Mouse (Mus musculus) adrenal gland, postnatal 10 days (tissue): ENCODE measurements at regions not wholly inside any gene's neighbourhood (a gene's known extent, or its start where the extent isn't known, plus 50 kb on each side); places are given as distances from the start of the nearest gene placed in this dataset.
"Not testable (repeated sequence)": the region's sequence is repeated elsewhere in the genome, so short reads cannot be mapped to it uniquely, and the experiment has no call there.

Source experiments
- DNase-seq: peaks from one replicate; pipeline ENCODE4 v3.0.0; 2021; ENCODE audit warnings: mixed read lengths

GRCm38 (mm10) chr17:49278973-49279727 is 149.0 kb upstream of the Mocs1 start:
- DNase-seq: no peak

DNA sequence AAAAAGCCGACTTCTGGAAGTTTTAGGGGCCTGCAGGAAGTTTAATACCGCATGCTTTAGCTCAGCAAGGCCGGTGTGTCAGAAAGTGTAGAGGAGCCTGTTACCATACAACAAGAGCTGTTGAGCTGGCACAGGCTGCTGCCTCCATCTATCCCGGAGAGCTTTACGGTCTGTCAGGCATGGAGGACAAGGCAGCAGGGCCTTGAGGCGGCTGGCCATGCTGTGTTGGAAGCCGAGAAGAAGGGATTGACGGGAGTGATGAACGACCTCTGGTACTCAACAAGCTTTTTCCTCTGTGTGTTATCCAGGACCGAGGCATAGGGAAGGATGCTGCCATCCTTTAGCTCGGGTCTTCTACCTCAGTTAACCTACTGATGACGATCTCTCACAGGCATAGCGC is 146.8 kb upstream of the Mocs1 start:
- no peak for DNase-seq

DNA sequence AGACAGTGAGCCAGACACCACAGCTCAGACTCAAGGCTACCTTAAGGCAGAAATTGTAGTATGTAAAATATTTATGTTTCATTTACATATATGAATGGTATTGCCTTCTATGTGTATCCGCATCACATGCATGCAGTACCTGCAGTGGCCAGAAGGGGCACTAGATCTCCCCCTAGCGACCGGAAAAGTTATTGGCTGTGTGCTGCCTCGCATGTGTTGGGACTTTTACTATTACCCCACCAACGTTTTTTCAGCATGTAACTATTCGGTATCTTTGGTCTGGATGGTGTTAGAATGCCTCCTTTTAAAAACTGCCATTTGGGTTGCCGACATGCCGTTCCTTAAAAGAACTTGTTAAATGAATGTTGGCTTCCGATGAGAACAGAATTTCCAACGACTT is 145.7 kb upstream of the Mocs1 start:
- no peak for DNase-seq

DNA sequence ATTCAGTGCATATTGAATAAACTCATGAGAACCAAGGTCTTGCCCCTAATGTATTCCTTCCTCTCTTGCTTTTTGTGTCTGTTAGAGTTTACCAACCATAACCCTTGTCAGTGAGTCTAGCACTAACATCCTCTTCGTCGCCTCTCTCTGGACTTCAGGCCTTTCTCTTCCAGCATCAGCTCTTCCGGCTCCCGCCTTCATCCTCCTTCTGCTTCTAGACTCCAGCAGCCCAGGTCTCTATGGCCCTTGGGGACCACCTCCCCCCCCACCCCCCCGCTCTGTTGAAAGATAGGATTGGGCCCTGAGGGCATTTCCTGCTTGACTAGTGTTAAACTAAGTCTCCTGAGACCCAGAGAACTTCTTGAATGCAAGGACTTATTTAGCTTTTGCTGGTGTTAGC is 144.7 kb upstream of the Mocs1 start:
- DNase-seq: no peak

GRCm38 (mm10) chr17:49291636-49292035 is 136.5 kb upstream of the Mocs1 start:
- no peak for DNase-seq

DNA sequence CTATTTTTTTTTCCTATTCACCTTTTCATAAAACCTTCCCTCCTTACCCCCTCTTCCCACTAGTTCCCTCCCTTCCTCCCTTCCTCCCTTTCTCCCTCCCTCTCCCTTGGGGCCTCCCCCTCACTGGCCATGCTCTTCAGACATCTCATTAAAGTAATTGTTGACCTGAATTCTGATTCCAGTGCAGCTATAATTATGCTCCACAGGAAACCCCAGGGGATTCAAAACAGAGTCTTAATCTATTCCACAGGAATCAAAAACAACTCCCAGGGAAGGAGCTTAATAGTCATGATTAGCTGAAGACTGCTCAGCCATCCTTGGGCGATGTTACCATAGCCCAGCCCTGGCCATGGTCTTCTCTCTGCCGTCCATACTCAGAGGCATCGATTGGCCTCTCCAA is 123.7 kb upstream of the Mocs1 start:
- DNase-seq: no peak

DNA sequence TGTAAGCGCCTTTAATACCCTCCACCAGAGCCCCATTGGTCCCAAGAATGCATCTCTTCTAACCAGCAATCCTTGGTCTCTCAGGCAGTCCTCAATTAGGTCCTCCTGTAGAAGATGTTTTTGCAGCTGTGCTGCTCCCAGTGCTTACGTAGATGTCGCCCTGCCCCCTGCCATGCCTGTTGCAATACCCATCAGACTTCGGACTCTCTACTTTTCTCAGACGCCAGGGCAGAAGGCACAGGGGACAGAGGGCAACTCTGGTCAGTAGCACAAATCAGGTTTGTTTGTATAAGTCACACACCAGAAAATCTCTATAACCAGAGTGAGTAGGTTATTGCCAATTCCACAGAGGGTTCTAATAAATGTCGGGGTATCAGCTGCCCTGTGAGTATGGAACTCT is 123.0 kb upstream of the Mocs1 start:
- DNase-seq: no peak

DNA sequence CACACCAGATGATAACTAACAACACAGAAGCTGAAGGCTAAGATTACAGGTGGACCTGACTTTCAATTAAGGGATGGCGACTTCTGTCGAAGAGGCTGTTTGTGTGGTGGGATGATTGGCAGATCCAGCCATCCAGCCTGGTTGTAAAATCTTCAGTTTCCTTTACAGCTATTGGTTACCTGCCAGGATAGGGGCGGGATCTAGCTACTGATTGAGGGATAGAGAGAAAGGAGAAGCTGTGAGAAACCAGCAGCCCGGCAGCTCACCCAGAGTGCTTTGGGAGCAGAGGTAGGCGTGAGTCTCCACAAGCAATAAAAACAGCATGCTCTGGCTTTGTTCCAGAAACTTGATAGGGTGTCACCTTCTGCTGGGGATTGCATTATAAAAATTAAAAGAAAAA is 119.1 kb upstream of the Mocs1 start:
- DNase-seq: peak; percentile 33

GRCm38 (mm10) chr17:49314196-49314595 is 114.0 kb upstream of the Mocs1 start:
- no peak for DNase-seq

- no peak for DNase-seq
Observed at GRCm38 (mm10) chr17:49327524-49327923, 100.6 kb upstream of the Mocs1 start.

DNA sequence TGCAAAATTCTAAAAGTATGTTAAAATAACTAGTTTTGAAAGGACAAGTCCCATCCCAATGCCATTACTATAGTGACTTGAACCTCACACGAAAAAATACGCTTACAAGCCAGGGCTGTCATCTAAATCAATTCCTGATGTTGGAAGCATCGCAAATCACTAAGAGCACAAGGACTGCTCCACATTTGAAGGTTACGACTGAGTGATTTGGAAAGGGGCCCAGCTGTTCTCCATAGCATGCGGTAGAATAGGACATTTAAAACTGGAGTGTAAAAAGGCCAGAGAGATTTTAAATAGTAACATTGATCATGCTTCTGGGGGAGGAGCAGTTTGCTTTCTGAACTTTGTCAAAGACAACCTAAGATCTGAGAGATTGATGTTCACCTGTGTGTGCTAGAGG is 92.8 kb upstream of the Mocs1 start:
- DNase-seq: peak; percentile 70

DNA sequence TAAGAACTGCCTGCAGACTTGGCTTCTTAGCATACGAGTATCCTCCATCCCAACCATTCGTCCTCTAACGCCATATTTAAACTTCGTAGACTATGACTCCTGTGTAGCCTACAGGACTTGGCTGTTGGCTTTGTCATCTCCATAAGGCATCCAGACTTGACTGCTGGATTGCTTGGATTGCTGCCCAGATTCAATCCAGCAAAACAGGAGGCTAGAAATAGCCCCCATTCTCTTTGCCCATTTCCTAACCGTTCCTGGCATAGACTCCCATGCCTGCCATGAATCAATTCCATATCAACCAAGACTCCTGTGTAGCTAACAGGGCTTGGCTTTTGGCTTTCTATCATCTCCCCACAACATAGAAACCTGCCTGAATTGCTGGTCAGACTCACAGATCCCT is 90.3 kb upstream of the Mocs1 start:
- no peak for DNase-seq

DNA sequence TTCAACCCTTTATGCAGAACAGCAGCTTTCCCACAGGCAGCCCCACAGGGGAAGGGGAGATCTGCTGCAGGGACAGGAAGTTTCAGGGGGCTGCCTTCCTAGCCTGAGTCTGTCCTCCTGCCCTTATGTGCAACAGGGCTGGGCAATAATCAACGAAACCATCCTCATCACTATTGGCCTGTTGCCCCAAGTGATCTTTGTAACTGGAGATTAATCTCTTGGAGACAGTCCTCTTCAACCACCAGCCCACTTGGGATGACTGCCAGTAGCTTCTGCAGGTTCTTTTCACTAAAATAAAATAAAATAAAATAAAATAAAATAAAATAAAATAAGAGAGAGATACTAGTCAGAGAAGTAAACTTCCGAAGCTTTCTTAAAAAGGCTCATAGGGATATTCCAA is 85.5 kb upstream of the Mocs1 start:
- no peak for DNase-seq

GRCm38 (mm10) chr17:49346701-49347100 is 81.5 kb upstream of the Mocs1 start:
- no peak for DNase-seq

- no peak for DNase-seq
Observed at GRCm38 (mm10) chr17:49349328-49349727, 78.8 kb upstream of the Mocs1 start.

DNA sequence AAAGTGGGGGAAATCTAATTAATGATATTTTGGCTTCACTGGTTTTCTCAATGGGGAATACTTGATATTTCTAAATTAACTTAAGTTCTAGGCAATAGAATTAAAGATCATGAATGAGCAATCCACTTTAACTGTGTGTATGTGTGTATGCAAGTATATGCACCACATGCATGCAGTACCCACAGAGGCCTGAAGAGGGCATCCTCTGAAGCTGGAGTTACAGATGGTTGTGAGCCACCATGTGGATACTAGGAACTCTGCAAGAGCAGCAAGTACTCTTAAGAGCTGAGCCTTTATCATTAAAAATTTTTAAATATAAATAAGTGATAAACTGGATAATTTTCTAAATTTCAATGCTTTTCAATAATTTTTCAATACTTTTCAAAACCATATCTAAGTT is 69.0 kb upstream of the Mocs1 start:
- no peak for DNase-seq

DNA sequence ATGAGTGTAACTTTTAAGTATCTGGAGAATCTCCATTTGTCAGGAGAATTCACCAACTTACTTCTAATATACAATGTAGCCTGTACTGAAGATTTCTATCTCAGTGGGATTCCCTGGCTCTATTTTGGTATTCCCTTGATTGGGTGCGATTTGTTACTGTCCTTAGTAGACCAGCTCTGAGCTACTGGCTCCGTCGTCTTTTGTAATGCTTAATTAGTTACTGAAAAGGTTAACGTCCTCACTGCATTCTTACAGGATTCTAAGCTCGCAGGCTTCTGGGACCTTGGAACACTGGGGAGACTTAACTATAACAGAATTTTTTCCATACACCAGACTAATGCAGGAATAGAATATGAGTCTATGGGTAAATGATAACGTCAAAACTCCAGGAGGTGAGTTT is 67.9 kb upstream of the Mocs1 start:
- not testable (repeated sequence) for DNase-seq

GRCm38 (mm10) chr17:49367791-49368190 is 60.4 kb upstream of the Mocs1 start:
- DNase-seq: no peak

DNA sequence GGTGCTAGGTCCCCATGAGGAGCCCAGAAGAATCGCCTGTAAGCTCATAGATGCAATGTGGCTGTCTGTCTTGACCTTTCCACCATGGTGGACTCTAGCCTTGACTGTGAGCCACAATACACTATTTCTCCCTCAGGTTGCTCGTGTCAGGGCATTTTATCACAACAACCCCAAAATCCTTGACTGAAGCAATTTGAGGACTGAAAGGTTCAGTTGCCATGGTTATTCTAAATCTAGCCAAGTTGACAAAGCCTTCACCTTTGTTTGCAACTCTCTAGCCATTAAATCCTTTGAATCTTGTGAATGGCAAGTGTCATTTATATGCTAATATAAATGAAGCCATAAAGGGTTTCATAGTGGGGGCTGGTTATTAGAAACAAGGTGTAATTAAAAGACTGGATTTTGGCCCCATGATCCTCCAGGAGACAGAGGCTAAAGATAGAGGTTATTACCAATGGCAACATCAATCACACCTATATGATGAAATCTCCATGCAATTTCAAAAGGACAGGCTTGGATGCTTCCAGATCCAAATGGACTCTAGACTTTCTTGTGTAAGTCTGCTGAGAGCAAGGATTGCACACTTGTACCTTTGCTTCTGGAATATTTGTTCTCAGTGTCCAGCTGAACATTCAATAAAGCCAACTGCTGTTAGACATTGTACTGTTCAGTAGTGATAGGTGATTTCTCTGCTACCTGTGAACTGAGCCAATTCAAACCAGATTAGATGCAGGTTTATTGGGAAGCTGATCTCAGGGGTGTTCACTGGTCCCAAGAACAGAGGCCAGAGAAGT is 59.5 kb upstream of the Mocs1 start:
- DNase-seq: no peak

DNA sequence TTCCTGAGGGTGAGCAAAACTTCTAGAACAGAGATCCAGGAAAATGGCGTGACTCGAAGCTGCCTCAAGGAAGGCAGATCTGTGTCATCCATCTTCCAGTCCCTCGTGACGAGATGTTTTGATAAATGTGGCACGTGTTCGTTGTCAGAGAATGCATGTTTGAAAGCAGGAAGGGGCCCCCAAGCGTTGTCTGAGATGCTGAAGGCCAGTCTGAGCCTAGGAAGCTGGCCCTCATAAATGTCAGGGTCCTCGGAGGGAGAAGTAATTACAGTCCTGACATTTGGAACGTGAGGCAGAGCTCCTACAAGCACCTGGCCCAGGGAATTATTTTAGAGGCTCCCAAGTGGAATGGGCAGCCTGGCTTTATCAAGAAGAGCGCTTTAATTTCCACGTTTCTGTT is 50.5 kb upstream of the Mocs1 start:
- peak; percentile 36 for DNase-seq
